Mouse (Mus musculus) forebrain, embryonic 11.5 days (tissue): ENCODE data around the gene 4930524B15Rik. TPM values are rescaled to one million over a fixed set of nuclear protein-coding genes. Genes with fewer than 3 reads are reported as not detected.

Experiments
- ATAC-seq: fragments of 200-750 bp; cut with Nextera tagmentation; replicated peaks from 2 replicates; pipeline ENCODE4 v1.8.0; 2017; ENCODE audit warnings: moderate TSS enrichment; ENCODE audit not compliant: low FRiP score
- DNase-seq: peaks from one replicate; pipeline ENCODE4 v3.0.0-alpha.2; 2017; ENCODE audit warnings: low spot score
- H3K27ac ChIP-seq: fragments of 300-500 bp; sonication (generic); 2 replicates; pipeline ENCODE4 v1.5.1; 2014; ENCODE audit warnings: low read depth, low read length
- H3K27me3 ChIP-seq: fragments of 300-500 bp; sonication (generic); 2 replicates; pipeline ENCODE4 v1.6.1; 2014; ENCODE audit warnings: mild to moderate bottlenecking, low read length, mixed read lengths; ENCODE audit not compliant: control insufficient read depth, insufficient read depth
- H3K36me3 ChIP-seq: fragments of 300-500 bp; sonication (generic); 2 replicates; pipeline ENCODE4 v1.6.1; 2014; ENCODE audit warnings: mild to moderate bottlenecking, low read length, moderate library complexity, mixed read lengths; ENCODE audit not compliant: control insufficient read depth, insufficient read depth
- H3K4me1 ChIP-seq: fragments of 300-500 bp; sonication (generic); replicated peaks from 2 replicates; pipeline ENCODE4 v1.6.1; 2014; ENCODE audit warnings: low read length, mixed read lengths; ENCODE audit not compliant: control insufficient read depth, insufficient read depth
- H3K4me2 ChIP-seq: fragments of 300-500 bp; sonication (generic); 2 replicates; pipeline ENCODE4 v1.6.1; 2014; ENCODE audit warnings: low read depth, mild to moderate bottlenecking, low read length, moderate library complexity, mixed read lengths; ENCODE audit not compliant: severe bottlenecking
- H3K4me3 ChIP-seq: fragments of 300-500 bp; sonication (generic); 2 replicates; pipeline ENCODE4 v1.5.1; 2014; ENCODE audit warnings: low read depth, low read length
- H3K9ac ChIP-seq: fragments of 300-500 bp; sonication (generic); 2 replicates; pipeline ENCODE4 v1.6.1; 2014; ENCODE audit warnings: low read length
- H3K9me3 ChIP-seq: fragments of 300-500 bp; sonication (generic); 2 replicates; pipeline ENCODE4 v1.6.1; 2016; ENCODE audit warnings: low read length, mixed read lengths; ENCODE audit not compliant: control insufficient read depth
- WGBS: fragments of 180-500 bp; shearing (Covaris S2); extraction: QIAGEN DNeasy Blood & Tissue Kit; methylation state at CpG from one replicate; pipeline ENCODE4 v1.1.7; 2014; 5-methylcytosine and 5-hydroxymethylcytosine counted together
- polyA plus RNA-seq: library from polyadenylated mRNA; unstranded; fragments of >200 nt; fragmentation: Nextera tagmentation; extraction: Ambion mirVana; gene quantifications from 2 replicates; pipeline ENCODE4 v1.2.1, GENCODE M21; 2014

Gene 4930524B15Rik
- polyA plus RNA-seq, 1 experiment from 2014 or later = 0.09 TPM

- Histone ChIP-seq H3K9me3 (no peaks in the 10 kb centered on the region), H3K4me3 (no peak overlapping the region), H3K27me3 (no peaks in the 10 kb centered on the region), H3K36me3 (no peaks in the 10 kb centered on the region), H3K4me2 (no peak overlapping the region), H3K27ac (no peak overlapping the region), H3K9ac (no peak overlapping the region), H3K4me1 (peaks cover 8% of the 10 kb centered on the region; the same call in 1 of the 2 replicates)
- DNase-seq (no peak), ATAC-seq (no peak)
- WGBS = 82% methylated on average over 3 of the region's 3 CpGs
Measured at GRCm38 (mm10) chr11:31945471-31945870, 19.9 kb upstream of the 4930524B15Rik start.

DNA sequence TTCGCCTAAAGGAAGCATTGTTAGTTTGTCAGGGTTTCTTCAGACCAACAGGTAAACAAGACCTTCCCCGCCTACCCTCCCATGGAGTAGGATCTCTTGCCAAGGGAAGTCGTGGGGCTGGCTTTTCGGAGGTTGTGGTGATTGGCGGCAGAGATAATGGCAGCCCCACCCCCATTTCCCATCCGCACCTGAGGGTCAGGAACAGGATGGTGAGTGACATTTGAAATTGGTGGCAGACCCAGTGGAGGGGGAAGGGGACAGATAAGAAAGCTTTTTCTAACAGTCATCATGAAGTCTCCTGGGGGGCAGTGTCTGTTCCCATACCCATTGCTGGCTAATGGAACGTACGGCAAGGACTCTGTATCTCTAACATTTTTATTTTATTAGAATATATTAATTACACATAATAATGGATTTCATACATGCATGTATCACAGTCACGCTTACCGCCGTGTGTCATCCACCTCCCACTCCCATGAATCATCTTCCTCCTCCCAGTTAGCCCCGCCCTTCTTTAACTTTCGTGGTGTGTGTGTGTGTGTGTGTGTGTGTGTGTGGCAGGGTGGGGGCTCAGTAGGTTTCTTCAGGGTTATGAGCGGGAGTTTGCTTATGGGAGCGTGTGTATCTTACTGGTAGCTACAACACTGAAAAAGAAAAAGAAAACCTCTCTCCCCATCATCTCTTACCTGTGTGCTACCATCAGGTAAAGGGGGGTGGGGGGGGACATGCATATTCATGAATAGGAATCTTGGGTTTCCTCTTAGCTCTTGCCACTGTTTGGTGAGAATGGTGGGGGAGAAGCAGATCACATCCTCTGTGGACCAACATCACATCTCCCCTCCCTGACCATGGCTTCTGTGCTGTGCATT, 16.7 kb upstream of the 4930524B15Rik start:
- WGBS = 14% methylated on average over 15 of the region's 15 CpGs
- peak; percentile 74 for ATAC-seq
- H3K27me3 ChIP-seq = no peaks in the 10 kb centered on the region
- H3K36me3 ChIP-seq = no peaks in the 10 kb centered on the region
- peak overlapping the region; percentile 28 for H3K4me3 ChIP-seq
- H3K9ac ChIP-seq = peak overlapping the region; percentile 51
- H3K27ac ChIP-seq = no peak overlapping the region
- H3K4me1 ChIP-seq = peaks cover 5% of the 10 kb centered on the region; the same call in 1 of the 2 replicates
- H3K9me3 ChIP-seq = no peaks in the 10 kb centered on the region
- no peak for DNase-seq
- peak overlapping the region; percentile 51 for H3K4me2 ChIP-seq

DNA sequence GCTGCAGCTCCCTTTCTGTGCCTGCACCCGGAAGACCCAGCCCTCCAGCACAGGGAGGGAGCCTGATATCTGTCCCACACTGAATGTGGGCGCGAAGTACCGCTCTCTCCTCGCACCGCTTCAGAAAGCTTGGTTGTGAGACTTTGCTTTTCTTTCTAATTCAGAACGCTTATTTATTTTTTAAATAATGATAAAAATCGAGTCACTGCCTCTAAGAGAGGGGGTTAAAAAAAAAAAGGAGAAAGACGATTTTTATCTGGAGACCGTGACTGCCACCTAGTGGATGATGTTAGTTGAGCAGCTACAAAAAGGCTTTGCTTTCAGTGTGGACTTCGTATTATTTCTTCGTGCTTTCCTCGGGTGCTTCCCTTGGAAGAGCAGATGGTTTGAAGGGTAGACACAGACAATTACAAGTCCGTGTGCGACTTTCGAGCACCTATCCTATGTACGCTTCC, 16.0 kb upstream of the 4930524B15Rik start:
- Histone ChIP-seq H3K4me1 (peaks cover 5% of the 10 kb centered on the region; the same call in 1 of the 2 replicates), H3K9me3 (no peaks in the 10 kb centered on the region), H3K27me3 (no peaks in the 10 kb centered on the region), H3K9ac (peak overlapping the region; percentile 51), H3K36me3 (no peaks in the 10 kb centered on the region), H3K4me3 (peak overlapping the region; percentile 28), H3K27ac (no peak overlapping the region), H3K4me2 (peak overlapping the region; percentile 51)
- DNase-seq (peak; percentile 78), ATAC-seq (peak; percentile 80)
- WGBS = under 1% methylated on average over 17 of the region's 17 CpGs

DNA sequence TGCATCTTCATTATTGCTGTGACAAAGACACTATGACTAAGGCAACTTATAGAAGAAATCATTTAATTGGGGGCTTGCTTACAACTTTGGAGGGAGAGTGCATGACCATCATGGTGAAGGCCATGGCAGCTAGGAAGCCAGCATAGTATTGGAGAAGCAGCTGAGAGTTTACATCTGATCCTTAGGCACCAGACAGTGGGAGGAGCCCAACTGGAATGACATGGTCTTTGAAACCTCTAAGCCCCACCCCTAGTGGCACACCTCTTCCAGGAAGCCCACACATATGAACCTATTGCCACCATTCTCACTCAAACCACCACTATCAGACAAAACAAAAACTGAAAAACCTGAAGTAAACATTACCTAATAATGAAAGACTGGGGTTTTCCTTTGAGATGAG, 5.3 kb upstream of the 4930524B15Rik start:
- no peaks in the 10 kb centered on the region for H3K4me1 ChIP-seq
- ATAC-seq = no peak
- no peak overlapping the region for H3K9ac ChIP-seq

DNA sequence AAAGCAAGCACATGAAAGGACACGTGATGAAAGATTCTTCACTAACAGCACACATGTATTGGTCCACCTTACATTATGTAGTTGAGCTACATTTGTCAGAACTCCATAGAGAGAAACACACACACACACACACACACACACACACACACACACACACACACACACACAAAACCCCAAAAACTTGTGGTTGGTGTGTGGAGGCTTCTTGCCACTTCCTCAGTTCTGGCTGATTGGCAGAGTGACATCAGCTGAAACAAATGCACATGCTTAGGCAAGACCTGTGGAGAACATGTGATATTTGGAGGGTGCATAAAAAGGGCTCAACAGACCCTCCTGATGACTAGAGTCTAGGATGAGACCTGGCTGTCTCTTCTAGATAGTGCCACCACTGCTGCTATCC, 1.4 kb upstream of the 4930524B15Rik start:
- Histone ChIP-seq H3K27me3 (no peaks in the 10 kb centered on the region), H3K9ac (no peak overlapping the region), H3K4me3 (no peak overlapping the region), H3K4me2 (no peak overlapping the region), H3K4me1 (no peaks in the 10 kb centered on the region), H3K27ac (no peak overlapping the region), H3K9me3 (no peaks in the 10 kb centered on the region), H3K36me3 (no peaks in the 10 kb centered on the region)
- DNase-seq (no peak), ATAC-seq (no peak)
- WGBS = 96% methylated on average over 1 of the region's 1 CpGs

More for the DNA sequence above, 5.3 kb upstream of the 4930524B15Rik start:
- Histone ChIP-seq H3K27me3 (no peaks in the 10 kb centered on the region), H3K36me3 (no peaks in the 10 kb centered on the region), H3K9me3 (no peaks in the 10 kb centered on the region), H3K4me3 (no peak overlapping the region), H3K4me2 (no peak overlapping the region), H3K27ac (no peak overlapping the region)
- DNase-seq = no peak

DNA sequence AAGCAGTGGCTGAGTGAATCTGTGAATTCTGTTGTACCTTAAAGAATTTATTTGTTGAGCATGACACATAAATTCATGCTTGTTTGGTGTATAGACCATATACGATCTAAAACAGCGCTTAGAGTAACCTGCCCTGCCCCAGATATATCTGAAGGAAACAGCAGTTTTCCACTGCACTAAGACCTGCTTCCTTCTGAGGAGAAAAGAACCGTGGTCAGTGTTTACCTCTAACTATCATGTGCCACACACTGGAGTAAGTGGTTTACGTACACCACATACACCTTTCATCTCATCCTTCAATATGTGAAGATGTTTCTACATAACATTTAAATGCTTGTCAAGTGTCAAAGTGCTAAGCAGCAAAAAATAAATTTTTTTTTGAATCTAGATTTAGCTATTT, 8.7 kb downstream of the 4930524B15Rik start:
- H3K9me3 ChIP-seq = no peaks in the 10 kb centered on the region
- no peak for DNase-seq
- H3K9ac ChIP-seq = no peak overlapping the region
- no peaks in the 10 kb centered on the region for H3K4me1 ChIP-seq
- H3K36me3 ChIP-seq = no peaks in the 10 kb centered on the region
- H3K4me2 ChIP-seq = no peak overlapping the region
- H3K27me3 ChIP-seq = no peaks in the 10 kb centered on the region
- 84% methylated on average over 4 of the region's 4 CpGs for WGBS
- H3K4me3 ChIP-seq = no peak overlapping the region
- ATAC-seq = no peak
- H3K27ac ChIP-seq = no peak overlapping the region

DNA sequence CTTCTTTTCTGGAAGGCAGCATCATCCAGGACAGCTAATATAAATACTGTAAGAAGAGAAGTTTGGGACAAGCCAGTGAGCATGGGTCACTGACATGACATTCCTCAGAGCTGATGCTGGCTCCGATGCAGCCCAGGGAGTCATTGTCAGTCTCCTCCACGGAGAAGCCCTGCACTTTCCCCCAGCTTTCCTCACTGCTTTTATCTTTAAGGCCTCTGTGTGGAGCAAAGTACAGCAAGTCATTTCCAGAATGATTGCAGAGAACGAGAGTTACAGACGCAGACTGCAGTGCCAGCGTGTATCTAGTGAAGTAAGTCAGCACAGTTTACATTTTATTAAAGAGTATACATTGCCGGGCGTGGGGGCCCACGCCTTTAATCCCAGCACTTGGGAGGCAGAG, 9.4 kb downstream of the 4930524B15Rik start:
- Histone ChIP-seq H3K9me3 (no peaks in the 10 kb centered on the region; the same call in 1 of the 2 replicates), H3K9ac (no peak overlapping the region), H3K4me1 (no peaks in the 10 kb centered on the region), H3K36me3 (no peaks in the 10 kb centered on the region), H3K4me2 (no peak overlapping the region), H3K4me3 (no peak overlapping the region), H3K27me3 (no peaks in the 10 kb centered on the region), H3K27ac (no peak overlapping the region)
- ATAC-seq = no peak
- 66% methylated on average over 8 of the region's 8 CpGs for WGBS
- DNase-seq = no peak

- Histone ChIP-seq H3K9me3 (no peaks in the 10 kb centered on the region; the same call in 1 of the 2 replicates), H3K4me2 (no peak overlapping the region), H3K4me3 (no peak overlapping the region), H3K36me3 (no peaks in the 10 kb centered on the region), H3K9ac (no peak overlapping the region), H3K27me3 (no peaks in the 10 kb centered on the region), H3K27ac (no peak overlapping the region), H3K4me1 (no peaks in the 10 kb centered on the region)
- WGBS = 87% methylated on average over 5 of the region's 5 CpGs
- DNase-seq = no peak
- no peak for ATAC-seq
Measured at GRCm38 (mm10) chr11:31975678-31976077, 10.3 kb downstream of the 4930524B15Rik start.

DNA sequence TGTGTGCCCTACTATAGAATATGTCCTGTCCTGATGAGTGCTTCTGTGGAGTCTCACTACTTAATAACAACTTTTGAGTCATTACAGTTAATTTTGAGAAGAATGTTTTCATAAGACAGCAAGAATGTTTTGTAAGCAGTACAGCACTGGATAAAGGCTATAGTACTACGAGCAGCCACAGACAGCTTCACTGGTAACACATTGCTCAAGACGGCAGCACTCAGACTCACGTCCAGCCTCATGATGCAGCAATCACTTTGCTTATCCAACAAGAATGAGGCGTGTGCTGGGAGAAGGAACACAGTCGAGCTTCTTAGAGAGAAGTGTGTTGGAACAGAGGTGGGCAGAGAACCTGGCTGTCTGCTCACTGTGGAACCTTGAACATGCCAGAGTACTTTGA, 10.7 kb downstream of the 4930524B15Rik start:
- Histone ChIP-seq H3K27me3 (no peaks in the 10 kb centered on the region), H3K9ac (no peak overlapping the region), H3K4me2 (no peak overlapping the region), H3K4me1 (no peaks in the 10 kb centered on the region), H3K27ac (no peak overlapping the region), H3K9me3 (no peaks in the 10 kb centered on the region; the same call in 1 of the 2 replicates), H3K4me3 (no peak overlapping the region), H3K36me3 (no peaks in the 10 kb centered on the region)
- 84% methylated on average over 5 of the region's 5 CpGs for WGBS
- ATAC-seq = no peak
- DNase-seq = no peak
